Mouse (Mus musculus): ENCODE measurements around the gene Snx9. TPM values are rescaled to one million over a fixed set of nuclear protein-coding genes. Genes with fewer than 3 reads are reported as not detected.

Snx9 gene
- polyA plus RNA-seq, 1 experiment from 2014 or later, result 29.6 TPM

GRCm38 (mm10) chr17:5827836-5828582, 13.1 kb upstream of the Snx9 start:
- WGBS, result 9% methylated on average over 14 of the region's 15 CpGs
- peaks cover 5 to 12% of the 10 kb centered on the region in 2 experiments for H3K4me1 ChIP-seq (ENCODE audit: control insufficient read depth in 2 of 2, insufficient read depth in 2 of 2, low read length in 2 of 2)
- no peaks in the 10 kb centered on the region for H3K36me3 ChIP-seq (ENCODE audit: control insufficient read depth, insufficient read depth, low read length)
- peak overlapping the region in 1 of 2 experiments; percentile 28; a peak in 1 of 4 replicates for H3K4me3 ChIP-seq (ENCODE audit: control insufficient read depth in 1 of 2, insufficient read depth in 1 of 2, low read depth in 1 of 2, low read length in 2 of 2)
- H3K27me3 ChIP-seq (ENCODE audit: control insufficient read depth, insufficient read depth, low read length), result no peaks in the 10 kb centered on the region
- no peak for ATAC-seq (ENCODE audit: insufficient number of reproducible peaks, insufficient read depth, low FRiP score, low read depth)
- no peaks in the 10 kb centered on the region for H3K9me3 ChIP-seq (ENCODE audit: control insufficient read depth, low read length)
- no peak overlapping the region for H3K27ac ChIP-seq (replicated peaks in 1 of 2; ENCODE audit: control insufficient read depth in 1 of 2, insufficient read depth in 1 of 2, low read depth in 2 of 2, low read length in 2 of 2)
- peak overlapping the region; percentile 43 for H3K4me2 ChIP-seq (ENCODE audit: low read length)
- H3K9ac ChIP-seq (ENCODE audit: low read length), result peak overlapping the region; percentile 3; the same call in 1 of the 2 replicates

GRCm38 (mm10) chr17:5828583-5828836, 12.6 kb upstream of the Snx9 start:
- H3K4me2 ChIP-seq (ENCODE audit: low read length), result peak overlapping the region; percentile 43
- H3K9me3 ChIP-seq (ENCODE audit: control insufficient read depth, low read length), result no peaks in the 10 kb centered on the region
- no peaks in the 10 kb centered on the region for H3K36me3 ChIP-seq (ENCODE audit: control insufficient read depth, insufficient read depth, low read length)
- H3K4me3 ChIP-seq (ENCODE audit: control insufficient read depth in 1 of 2, insufficient read depth in 1 of 2, low read depth in 1 of 2, low read length in 2 of 2), result no peak overlapping the region
- peaks cover 4 to 12% of the 10 kb centered on the region in 2 experiments; a peak in 3 of 4 replicates for H3K4me1 ChIP-seq (ENCODE audit: control insufficient read depth in 2 of 2, insufficient read depth in 2 of 2, low read length in 2 of 2)
- no peaks in the 10 kb centered on the region for H3K27me3 ChIP-seq (ENCODE audit: control insufficient read depth, insufficient read depth, low read length)
- no peak for ATAC-seq (ENCODE audit: insufficient number of reproducible peaks, insufficient read depth, low FRiP score, low read depth)
- WGBS, result 11% methylated on average over 3 of the region's 3 CpGs
- no peak overlapping the region for H3K27ac ChIP-seq (replicated peaks in 1 of 2; ENCODE audit: control insufficient read depth in 1 of 2, insufficient read depth in 1 of 2, low read depth in 2 of 2, low read length in 2 of 2)
- H3K9ac ChIP-seq (ENCODE audit: low read length), result no peak overlapping the region; the same call in 1 of the 2 replicates

GRCm38 (mm10) chr17:5828944-5829343, 12.2 kb upstream of the Snx9 start:
- H3K27me3 ChIP-seq (ENCODE audit: control insufficient read depth, insufficient read depth, low read length), result no peaks in the 10 kb centered on the region
- no peak for ATAC-seq (ENCODE audit: insufficient number of reproducible peaks, insufficient read depth, low FRiP score, low read depth)
- no peaks in the 10 kb centered on the region for H3K36me3 ChIP-seq (ENCODE audit: control insufficient read depth, insufficient read depth, low read length)
- no peaks in the 10 kb centered on the region for H3K9me3 ChIP-seq (ENCODE audit: control insufficient read depth, low read length)
- no peak overlapping the region for H3K27ac ChIP-seq (replicated peaks in 1 of 2; ENCODE audit: control insufficient read depth in 1 of 2, insufficient read depth in 1 of 2, low read depth in 2 of 2, low read length in 2 of 2)
- H3K4me1 ChIP-seq (ENCODE audit: control insufficient read depth in 2 of 2, insufficient read depth in 2 of 2, low read length in 2 of 2), result peaks cover 4 to 12% of the 10 kb centered on the region in 2 experiments; a peak in 3 of 4 replicates
- 43% methylated on average over 3 of the region's 3 CpGs for WGBS
- H3K4me2 ChIP-seq (ENCODE audit: low read length), result no peak overlapping the region
- no peak overlapping the region for H3K4me3 ChIP-seq (ENCODE audit: control insufficient read depth in 1 of 2, insufficient read depth in 1 of 2, low read depth in 1 of 2, low read length in 2 of 2)
- H3K9ac ChIP-seq (ENCODE audit: low read length), result no peak overlapping the region

GRCm38 (mm10) chr17:5829930-5830329, 11.2 kb upstream of the Snx9 start:
- 78% methylated on average over 3 of the region's 3 CpGs for WGBS
- Histone ChIP-seq H3K4me3 (ENCODE audit: control insufficient read depth in 1 of 2, insufficient read depth in 1 of 2, low read depth in 1 of 2, low read length in 2 of 2) (no peak overlapping the region), H3K4me2 (ENCODE audit: low read length) (no peak overlapping the region)

GRCm38 (mm10) chr17:5830382-5830781, 10.7 kb upstream of the Snx9 start:
- WGBS, result 92% methylated on average over 2 of the region's 2 CpGs

More at GRCm38 (mm10) chr17:5829930-5830329, 11.2 kb upstream of the Snx9 start:
- peaks cover 4 to 12% of the 10 kb centered on the region in 2 experiments; a peak in 3 of 4 replicates for H3K4me1 ChIP-seq (ENCODE audit: control insufficient read depth in 2 of 2, insufficient read depth in 2 of 2, low read length in 2 of 2)
- ATAC-seq (ENCODE audit: insufficient number of reproducible peaks, insufficient read depth, low FRiP score, low read depth), result no peak
- H3K27ac ChIP-seq (replicated peaks in 1 of 2; ENCODE audit: control insufficient read depth in 1 of 2, insufficient read depth in 1 of 2, low read depth in 2 of 2, low read length in 2 of 2), result no peak overlapping the region
- H3K9me3 ChIP-seq (ENCODE audit: control insufficient read depth, low read length), result no peaks in the 10 kb centered on the region
- H3K9ac ChIP-seq (ENCODE audit: low read length), result no peak overlapping the region
- H3K36me3 ChIP-seq (ENCODE audit: control insufficient read depth, insufficient read depth, low read length), result no peaks in the 10 kb centered on the region
- no peaks in the 10 kb centered on the region for H3K27me3 ChIP-seq (ENCODE audit: control insufficient read depth, insufficient read depth, low read length)

GRCm38 (mm10) chr17:5830832-5831231, 10.3 kb upstream of the Snx9 start:
- H3K4me2 ChIP-seq (ENCODE audit: low read length), result no peak overlapping the region
- H3K27me3 ChIP-seq (ENCODE audit: control insufficient read depth, insufficient read depth, low read length), result no peaks in the 10 kb centered on the region
- H3K27ac ChIP-seq (replicated peaks in 1 of 2; ENCODE audit: control insufficient read depth in 1 of 2, insufficient read depth in 1 of 2, low read depth in 2 of 2, low read length in 2 of 2), result no peak overlapping the region
- H3K4me3 ChIP-seq (ENCODE audit: control insufficient read depth in 1 of 2, insufficient read depth in 1 of 2, low read depth in 1 of 2, low read length in 2 of 2), result no peak overlapping the region
- H3K9ac ChIP-seq (ENCODE audit: low read length), result no peak overlapping the region
- 90% methylated on average over 5 of the region's 5 CpGs for WGBS
- no peaks in the 10 kb centered on the region for H3K36me3 ChIP-seq (ENCODE audit: control insufficient read depth, insufficient read depth, low read length)
- ATAC-seq (ENCODE audit: insufficient number of reproducible peaks, insufficient read depth, low FRiP score, low read depth), result no peak
- no peaks in the 10 kb centered on the region for H3K9me3 ChIP-seq (ENCODE audit: control insufficient read depth, low read length)
- peaks cover 4 to 12% of the 10 kb centered on the region in 2 experiments; a peak in 3 of 4 replicates for H3K4me1 ChIP-seq (ENCODE audit: control insufficient read depth in 2 of 2, insufficient read depth in 2 of 2, low read length in 2 of 2)

More at GRCm38 (mm10) chr17:5830382-5830781, 10.7 kb upstream of the Snx9 start:
- no peak for ATAC-seq (ENCODE audit: insufficient number of reproducible peaks, insufficient read depth, low FRiP score, low read depth)
- Histone ChIP-seq H3K9ac (ENCODE audit: low read length) (no peak overlapping the region), H3K4me2 (ENCODE audit: low read length) (no peak overlapping the region), H3K9me3 (ENCODE audit: control insufficient read depth, low read length) (no peaks in the 10 kb centered on the region), H3K27ac (replicated peaks in 1 of 2; ENCODE audit: control insufficient read depth in 1 of 2, insufficient read depth in 1 of 2, low read depth in 2 of 2, low read length in 2 of 2) (no peak overlapping the region), H3K4me3 (ENCODE audit: control insufficient read depth in 1 of 2, insufficient read depth in 1 of 2, low read depth in 1 of 2, low read length in 2 of 2) (no peak overlapping the region), H3K4me1 (ENCODE audit: control insufficient read depth in 2 of 2, insufficient read depth in 2 of 2, low read length in 2 of 2) (peaks cover 4 to 12% of the 10 kb centered on the region in 2 experiments; a peak in 3 of 4 replicates), H3K27me3 (ENCODE audit: control insufficient read depth, insufficient read depth, low read length) (no peaks in the 10 kb centered on the region), H3K36me3 (ENCODE audit: control insufficient read depth, insufficient read depth, low read length) (no peaks in the 10 kb centered on the region)

GRCm38 (mm10) chr17:5831257-5831806, 9.8 kb upstream of the Snx9 start:
- Histone ChIP-seq H3K27me3 (ENCODE audit: control insufficient read depth, insufficient read depth, low read length) (no peaks in the 10 kb centered on the region), H3K36me3 (ENCODE audit: control insufficient read depth, insufficient read depth, low read length) (no peaks in the 10 kb centered on the region), H3K4me1 (ENCODE audit: control insufficient read depth in 2 of 2, insufficient read depth in 2 of 2, low read length in 2 of 2) (peaks cover 4 to 12% of the 10 kb centered on the region in 2 experiments; a peak in 3 of 4 replicates), H3K4me3 (ENCODE audit: control insufficient read depth in 1 of 2, insufficient read depth in 1 of 2, low read depth in 1 of 2, low read length in 2 of 2) (no peak overlapping the region), H3K9me3 (ENCODE audit: control insufficient read depth, low read length) (0 out of 2 replicates have a peak, but pooled peaks cover under 1% of the 10 kb centered on the region), H3K27ac (replicated peaks in 1 of 2; ENCODE audit: control insufficient read depth in 1 of 2, insufficient read depth in 1 of 2, low read depth in 2 of 2, low read length in 2 of 2) (no peak overlapping the region), H3K4me2 (ENCODE audit: low read length) (no peak overlapping the region), H3K9ac (ENCODE audit: low read length) (no peak overlapping the region)
- 88% methylated on average over 1 of the region's 1 CpGs for WGBS
- ATAC-seq (ENCODE audit: insufficient number of reproducible peaks, insufficient read depth, low FRiP score, low read depth), result no peak

All from heart, embryonic 14.5 days (tissue).